Mouse (Mus musculus): ENCODE measurements around the gene Osbpl2.
A peak's percentile ranks its signal among the peaks of the same experiment; 100 is the strongest.

Osbpl2 gene

GRCm38 (mm10) chr2:180118661-180119438 lies at the start of gene Osbpl2:
TSS of gene Osbpl2 (plus strand) at chr2:180119306.
- DNase-seq (ENCODE audit: low spot score in 2 of 2): peak; percentile 100

GRCm38 (mm10) chr2:180069770-180070480 lies 49.2 kb upstream of the Osbpl2 start:
- DNase-seq (ENCODE audit: low spot score in 2 of 2): no peak

- DNase-seq (ENCODE audit: low spot score in 2 of 2): peak; percentile 93 to 95
Measured at GRCm38 (mm10) chr2:180070481-180071453, 48.3 kb upstream of the Osbpl2 start, which contains the start of gene Mtg2. TSS of gene Mtg2 (plus strand) at chr2:180070588.

- DNase-seq (ENCODE audit: low spot score in 2 of 2): no peak
Measured at GRCm38 (mm10) chr2:180071671-180072070, 47.4 kb upstream of the Osbpl2 start.

DNA sequence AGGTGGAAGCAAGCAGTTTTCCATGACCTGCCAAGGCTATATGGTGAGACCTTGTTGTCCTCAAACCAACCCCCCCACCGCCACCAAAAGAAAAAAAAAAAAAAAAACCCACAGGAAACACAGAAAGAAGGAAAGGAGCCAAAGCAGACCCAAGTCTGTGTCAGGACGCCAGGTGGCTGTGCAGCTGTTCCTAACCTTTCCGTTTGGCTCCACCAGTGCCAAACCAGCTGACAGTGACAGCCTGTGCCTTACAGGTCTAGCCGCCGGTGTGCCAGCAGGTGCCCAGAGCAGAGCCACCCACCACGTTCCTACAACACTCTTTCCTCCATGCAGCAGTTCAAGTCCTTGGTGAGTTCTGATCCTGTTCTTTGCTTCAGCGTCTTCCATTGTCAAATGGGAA lies 46.2 kb upstream of the Osbpl2 start:
- no peak for DNase-seq (ENCODE audit: low spot score in 2 of 2)

DNA sequence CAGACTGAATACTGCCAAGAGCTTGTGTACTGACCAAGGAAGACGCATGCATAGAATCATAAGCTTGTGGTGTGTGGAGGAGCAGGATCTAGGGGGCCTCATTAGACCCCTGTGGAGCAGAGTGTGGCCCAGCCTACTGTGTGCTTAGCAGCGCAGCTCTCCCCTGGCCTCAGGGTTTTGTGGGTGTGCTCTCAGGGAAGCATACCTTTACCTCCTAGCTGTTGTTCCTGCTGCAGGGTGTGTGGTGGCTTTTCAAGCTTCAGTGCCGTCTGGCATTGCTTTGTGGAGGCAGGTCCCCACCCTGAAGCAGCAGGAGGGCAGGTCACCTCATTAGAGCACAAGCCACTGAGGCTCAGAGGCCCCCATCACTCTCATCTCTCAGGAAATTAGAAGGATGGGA lies 41.5 kb upstream of the Osbpl2 start:
- no peak for DNase-seq (ENCODE audit: low spot score in 2 of 2)

DNA sequence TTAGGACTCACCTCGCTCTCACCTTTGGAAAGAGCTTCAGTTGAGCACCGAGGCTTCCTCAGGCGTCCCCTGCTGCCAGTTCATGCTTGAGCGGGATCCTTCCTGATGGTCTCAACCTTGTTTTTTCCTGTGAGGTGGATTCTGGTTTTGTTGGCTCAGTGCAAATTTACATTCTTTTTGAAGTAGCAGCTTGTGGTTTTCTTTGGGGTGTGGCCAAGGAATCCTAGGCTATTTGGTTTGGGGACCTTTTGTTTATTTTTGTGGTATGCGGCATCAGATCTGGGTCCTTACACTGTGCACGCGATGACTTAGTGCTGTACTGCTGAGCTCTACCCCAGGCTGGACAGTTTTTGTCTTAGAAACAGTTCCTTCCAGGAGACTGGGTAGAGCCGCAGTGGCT lies 38.4 kb upstream of the Osbpl2 start:
- DNase-seq (ENCODE audit: low spot score in 2 of 2): no peak

DNA sequence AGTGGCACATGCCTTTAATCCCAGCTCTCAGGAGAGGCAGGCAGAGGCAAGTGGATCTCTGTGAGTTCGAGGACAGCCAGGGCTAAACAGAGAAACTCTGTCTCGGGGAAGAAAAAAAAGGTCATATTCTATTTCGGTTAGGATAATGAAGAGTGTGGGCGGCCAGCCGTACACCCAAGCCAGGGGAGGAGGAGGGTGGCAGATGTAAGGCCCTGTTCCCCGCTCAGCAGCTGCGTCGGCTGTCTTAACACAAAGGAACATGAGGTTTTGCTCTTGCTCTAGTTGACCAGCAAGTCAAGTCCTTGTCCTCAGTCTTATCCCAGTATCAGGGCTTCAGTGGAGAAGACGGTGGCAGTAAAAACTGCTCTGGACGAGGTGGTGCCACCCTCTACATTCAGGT lies 36.0 kb upstream of the Osbpl2 start:
- no peak for DNase-seq (ENCODE audit: low spot score in 2 of 2)

- no peak for DNase-seq (ENCODE audit: low spot score in 2 of 2)
Measured at GRCm38 (mm10) chr2:180084565-180084964, 34.5 kb upstream of the Osbpl2 start.

- DNase-seq (ENCODE audit: low spot score in 2 of 2): no peak
Measured at GRCm38 (mm10) chr2:180085926-180086636, 33.0 kb upstream of the Osbpl2 start.

- no peak for DNase-seq (ENCODE audit: low spot score in 2 of 2)
Measured at GRCm38 (mm10) chr2:180086637-180087027, 32.5 kb upstream of the Osbpl2 start.

DNA sequence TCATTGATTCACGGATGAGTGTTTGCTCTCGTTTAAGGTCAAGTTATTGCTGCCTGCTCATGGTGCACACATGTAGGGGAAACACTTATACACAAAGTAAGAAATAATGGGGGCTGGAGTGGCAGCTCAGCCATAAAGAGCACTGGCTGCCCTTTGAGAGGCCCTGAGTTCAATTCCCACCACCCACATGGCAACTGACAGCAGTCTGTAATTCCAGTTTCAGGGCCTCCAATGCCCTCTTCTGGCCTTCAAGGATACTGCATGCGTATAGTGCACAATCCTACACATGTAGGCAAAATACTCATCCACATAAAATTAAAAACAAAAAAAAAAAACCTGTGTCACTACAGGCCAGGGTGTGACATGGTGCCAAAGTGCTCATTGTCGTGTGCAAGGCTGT lies 31.6 kb upstream of the Osbpl2 start:
- no peak for DNase-seq (ENCODE audit: low spot score in 2 of 2)

DNA sequence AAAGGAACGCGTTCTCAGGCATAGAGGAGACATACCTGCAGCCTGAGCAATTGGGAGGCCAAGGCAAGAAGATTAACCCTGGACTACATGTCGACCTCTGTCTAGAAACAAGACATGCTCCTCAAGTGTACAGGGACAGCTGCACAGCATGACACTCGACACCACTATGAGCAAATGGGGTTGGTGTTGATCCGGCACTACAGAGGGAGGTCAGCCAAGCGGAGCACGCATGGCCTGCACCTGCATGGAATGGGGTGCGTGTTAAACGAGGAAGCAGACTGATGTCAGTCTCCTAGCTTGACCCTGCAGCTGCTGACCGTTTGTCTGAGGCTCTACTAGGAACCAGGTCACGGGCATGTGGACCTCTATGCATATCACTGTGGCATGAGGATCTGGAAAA lies 28.8 kb upstream of the Osbpl2 start:
- DNase-seq (ENCODE audit: low spot score in 2 of 2): no peak

GRCm38 (mm10) chr2:180095711-180096110 lies 23.4 kb upstream of the Osbpl2 start:
- DNase-seq (ENCODE audit: low spot score in 2 of 2): no peak

DNA sequence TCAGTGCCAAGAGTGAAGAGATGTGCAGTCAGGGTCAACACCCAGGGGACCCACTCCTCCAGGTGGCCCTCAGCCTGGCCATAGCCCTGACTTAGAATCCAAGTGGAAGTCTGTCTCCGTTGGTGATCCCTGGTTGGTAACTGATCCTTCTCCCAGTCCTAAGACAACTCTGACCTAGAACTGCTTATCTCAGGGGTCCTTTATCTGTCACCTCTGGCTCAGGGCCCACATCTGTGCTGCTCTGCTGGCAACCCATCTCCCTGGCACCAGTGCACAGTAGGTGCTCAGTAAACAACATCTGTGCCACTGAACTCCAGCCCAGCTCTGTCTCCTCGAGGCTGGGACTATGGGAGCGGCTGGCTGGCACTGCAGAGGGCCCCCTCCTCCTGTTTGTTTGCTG lies 21.5 kb upstream of the Osbpl2 start:
- DNase-seq (ENCODE audit: low spot score in 2 of 2): no peak

DNA sequence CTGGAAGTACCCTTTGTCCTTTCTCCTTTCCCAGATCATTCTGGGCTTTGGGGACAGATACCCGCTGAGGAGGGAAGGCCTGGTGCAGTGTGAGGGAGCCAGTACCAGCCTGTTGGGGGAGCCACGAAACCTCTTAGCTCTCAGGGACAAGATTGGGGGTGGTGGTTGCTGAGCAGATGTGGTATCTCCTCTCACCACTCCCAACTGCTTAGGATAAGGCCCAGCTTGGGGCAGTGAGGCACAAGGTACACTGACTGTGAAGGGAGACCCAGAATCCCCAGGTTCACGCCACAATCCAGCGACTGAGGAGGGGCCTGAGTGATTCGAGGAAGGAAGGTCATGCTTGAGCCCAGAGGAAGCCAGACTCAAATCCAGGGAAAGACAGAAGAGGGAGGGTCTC lies 20.9 kb upstream of the Osbpl2 start:
- DNase-seq (ENCODE audit: low spot score in 2 of 2): no peak

GRCm38 (mm10) chr2:180099529-180099928 lies 19.6 kb upstream of the Osbpl2 start:
- DNase-seq (ENCODE audit: low spot score in 2 of 2): no peak

DNA sequence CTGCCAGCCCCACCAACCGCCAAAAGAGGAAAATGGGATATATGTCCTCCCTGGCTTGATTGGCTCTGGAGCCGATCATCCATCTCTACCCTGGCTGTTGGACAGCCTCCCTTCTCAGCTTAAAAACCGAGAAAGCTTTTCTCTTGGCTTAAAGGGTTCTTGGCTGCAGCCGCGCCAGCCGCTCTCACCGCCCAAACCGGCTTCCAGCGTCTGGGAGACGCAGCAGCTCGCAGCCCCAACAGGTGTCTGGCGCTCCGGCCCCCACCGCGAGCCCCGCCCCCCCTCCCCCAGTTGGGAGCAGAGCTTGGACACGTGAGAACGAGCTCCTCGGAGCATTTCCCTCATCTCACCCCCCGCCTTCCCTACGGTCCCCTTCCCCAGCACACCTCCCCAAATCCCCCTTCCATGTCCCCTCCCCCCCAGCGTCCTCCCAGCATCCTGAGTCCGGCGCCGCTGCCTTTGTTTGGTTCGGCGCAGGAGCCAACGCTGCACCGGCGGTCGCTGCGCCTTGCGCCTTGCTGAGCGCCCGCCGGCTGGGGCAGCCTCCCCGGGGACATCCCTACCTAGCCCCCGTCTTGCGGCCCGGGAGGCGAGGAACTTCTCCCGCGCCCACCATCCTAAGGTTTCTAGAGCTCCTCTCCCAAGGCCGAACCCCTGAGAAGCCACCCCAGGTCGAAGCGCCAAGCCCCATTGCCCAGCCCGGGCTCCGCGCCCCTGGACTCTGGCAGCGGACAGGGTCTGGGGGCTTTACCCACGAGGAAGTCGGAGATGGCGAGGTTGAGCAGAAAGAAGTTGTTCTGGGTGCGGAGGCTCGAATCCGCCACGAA lies 15.7 kb upstream of the Osbpl2 start:
- no peak for DNase-seq (ENCODE audit: low spot score in 2 of 2)

DNA sequence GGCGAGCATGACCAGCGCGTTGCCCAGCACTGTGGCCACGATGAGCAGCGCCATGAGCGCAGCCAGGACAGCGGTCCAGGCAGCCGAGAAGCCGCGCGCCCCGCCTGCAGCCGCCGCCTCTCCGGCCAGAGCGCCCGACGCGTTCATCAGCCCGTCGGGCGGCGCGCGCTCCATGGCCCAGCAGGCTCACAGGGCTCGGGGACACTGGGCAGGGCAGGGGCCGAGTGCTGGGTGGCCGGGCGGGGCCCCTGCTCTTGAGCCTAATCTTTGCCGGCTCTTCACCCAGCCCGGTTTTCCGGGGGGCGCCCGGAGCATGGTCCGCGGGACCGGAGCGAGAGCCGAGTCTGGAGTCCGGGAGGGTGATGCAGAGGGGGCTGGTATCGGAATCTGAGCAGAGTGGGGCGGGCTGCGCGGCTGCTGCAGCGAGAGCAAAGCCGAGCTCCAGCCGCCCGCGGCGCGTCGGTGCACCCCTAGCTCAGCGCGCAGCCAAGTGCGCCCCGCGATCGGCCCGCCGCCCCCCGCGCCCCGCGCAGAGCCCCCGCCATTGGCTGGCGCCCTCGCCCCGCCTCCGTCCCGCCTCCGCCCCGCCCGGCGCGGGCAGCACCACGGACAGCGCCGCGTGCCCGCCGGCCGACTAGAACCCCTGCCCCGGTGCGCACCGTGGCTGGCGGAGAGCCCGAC lies 15.0 kb upstream of the Osbpl2 start, which contains the start of gene Hrh3:
Gene Hrh3, minus strand, starts transcription at position 511 of the 681 bp plus-strand sequence.
- DNase-seq (ENCODE audit: low spot score in 2 of 2): peak; percentile 73 to 74

All from urinary bladder, postnatal 36 days (tissue).